Mouse (Mus musculus) myocyte (in vitro differentiated cells): ENCODE data around the gene Robo3. TPM values are rescaled to one million over a fixed set of nuclear protein-coding genes. Genes with fewer than 3 reads are reported as not detected.
A peak's percentile ranks its signal among the peaks of the same experiment; 100 is the strongest.

Source experiments
- H3K27me3 ChIP-seq: one replicate; pipeline ENCODE4 v1.6.1; 2011; ENCODE audit not compliant: control insufficient read depth, insufficient read depth, insufficient read length
- H3K36me3 ChIP-seq: one replicate; pipeline ENCODE4 v1.6.1; 2011; ENCODE audit not compliant: control insufficient read depth, insufficient read depth
- H3K4me2 ChIP-seq: one replicate; pipeline ENCODE4 v1.6.1; 2011; ENCODE audit warnings: low read depth, control low read depth
- H3K4me3 ChIP-seq: one replicate; pipeline ENCODE4 v1.5.1; 2011; ENCODE audit warnings: mild to moderate bottlenecking, control low read depth, moderate library complexity
- H3K79me2 ChIP-seq: one replicate; pipeline ENCODE4 v1.6.1; 2011; ENCODE audit not compliant: control insufficient read depth, insufficient read depth
- H3ac ChIP-seq: one replicate; pipeline ENCODE4 v1.6.1; 2011; ENCODE audit not compliant: control insufficient read depth, insufficient read length
- CEBPB ChIP-seq: IDR thresholded peaks from 2 replicates; pipeline ENCODE4 v1.6.1; 2011; ENCODE audit warnings: mild to moderate bottlenecking, moderate library complexity; ENCODE audit not compliant: poor library complexity, insufficient read depth, severe bottlenecking
- E2F4 ChIP-seq: IDR thresholded peaks from one replicate; pipeline ENCODE4 v1.6.1; 2011; ENCODE audit warnings: mild to moderate bottlenecking, control low read depth, moderate library complexity; ENCODE audit not compliant: insufficient read depth
- MAX ChIP-seq: IDR thresholded peaks from one replicate; pipeline ENCODE4 v1.6.1; 2011; ENCODE audit warnings: low read depth, mild to moderate bottlenecking, control low read depth
- MYOD1 ChIP-seq, 3 experiments: IDR thresholded peaks; one replicate each; pipeline ENCODE4 v1.6.1; 2011; ENCODE audit warnings: control low read depth in 2 of 3, low read depth in 2 of 3, mild to moderate bottlenecking in 2 of 3, moderate library complexity in 1 of 3; ENCODE audit not compliant: insufficient read length in 2 of 3, control insufficient read depth in 1 of 3
- MYOG ChIP-seq, 3 experiments: IDR thresholded peaks; one replicate each; pipeline ENCODE4 v1.6.1; 2011; ENCODE audit warnings: control low read depth in 2 of 3, low read depth in 2 of 3, mild to moderate bottlenecking in 2 of 3; ENCODE audit not compliant: insufficient read length in 2 of 3, control insufficient read depth in 1 of 3, insufficient read depth in 1 of 3
- POLR2A ChIP-seq: IDR thresholded peaks from one replicate; pipeline ENCODE4 v1.6.1; 2011; ENCODE audit warnings: low read depth, mild to moderate bottlenecking, control low read depth, moderate library complexity; ENCODE audit not compliant: insufficient read length
- POLR2AphosphoS2 ChIP-seq: IDR thresholded peaks from one replicate; pipeline ENCODE4 v1.6.1; 2011; ENCODE audit warnings: low read depth, control low read depth; ENCODE audit not compliant: insufficient read length
- REST ChIP-seq: IDR thresholded peaks from one replicate; pipeline ENCODE4 v1.6.1; 2011; ENCODE audit warnings: mild to moderate bottlenecking, control low read depth, moderate library complexity; ENCODE audit not compliant: insufficient read depth, insufficient read length
- SRF ChIP-seq: IDR thresholded peaks from one replicate; pipeline ENCODE4 v1.6.1; 2011; ENCODE audit warnings: low read depth; ENCODE audit not compliant: control insufficient read depth, insufficient read length
- TCF12 ChIP-seq: IDR thresholded peaks from one replicate; pipeline ENCODE4 v1.6.1; 2011; ENCODE audit warnings: mild to moderate bottlenecking, control low read depth; ENCODE audit not compliant: poor library complexity, insufficient read depth, severe bottlenecking
- TCF3 ChIP-seq: IDR thresholded peaks from one replicate; pipeline ENCODE4 v1.6.1; 2011; ENCODE audit warnings: low read depth, control low read depth; ENCODE audit not compliant: insufficient read length
- USF1 ChIP-seq: IDR thresholded peaks from one replicate; pipeline ENCODE4 v1.6.1; 2011; ENCODE audit warnings: low read depth, mild to moderate bottlenecking, control low read depth, moderate library complexity
- polyA plus RNA-seq: library from polyadenylated mRNA; unstranded; fragments of >200 nt; fragmentation: generic; extraction: Trizol; gene quantifications from one replicate; pipeline ENCODE4 v1.2.1, GENCODE M21; 2012; ENCODE audit warnings: missing spikeins

Robo3 gene
- polyA plus RNA-seq, 1 experiment, result 0.01 TPM

DNA sequence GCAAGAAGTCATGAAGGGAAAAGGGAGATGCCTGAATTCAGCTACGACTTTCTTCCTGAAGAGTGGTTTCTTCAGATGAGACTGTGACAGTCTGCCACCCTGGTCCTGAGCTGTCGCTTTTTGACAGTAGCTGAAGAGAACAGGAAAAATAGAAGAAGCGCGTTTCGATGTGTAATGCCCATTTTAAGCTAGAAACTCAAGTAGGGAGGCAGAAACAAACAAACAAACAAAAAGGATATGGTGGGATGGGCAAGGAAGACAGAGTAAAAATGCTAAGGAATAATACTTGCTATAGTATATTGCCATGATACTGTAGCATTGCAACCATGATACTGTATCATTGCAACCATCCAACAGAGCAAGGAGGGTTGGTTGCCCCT is 27.9 kb upstream of the Robo3 start:
- no peak overlapping the region for H3ac ChIP-seq
- peaks cover 55% of the 10 kb centered on the region for H3K27me3 ChIP-seq
- H3K79me2 ChIP-seq, result no peaks in the 10 kb centered on the region
- no peak overlapping the region for H3K4me3 ChIP-seq
- H3K4me2 ChIP-seq, result no peak overlapping the region
- H3K36me3 ChIP-seq, result no peaks in the 10 kb centered on the region
- TF ChIP-seq REST, result no peak
- TF ChIP-seq POLR2AphosphoS2, result no peak
- TF ChIP-seq MYOG (IDR thresholded peaks at IDR 0.05; ENCODE audit: control insufficient read depth in 1 of 3, insufficient read depth in 1 of 3, insufficient read length in 2 of 3, low read depth in 2 of 3), result no peak

DNA sequence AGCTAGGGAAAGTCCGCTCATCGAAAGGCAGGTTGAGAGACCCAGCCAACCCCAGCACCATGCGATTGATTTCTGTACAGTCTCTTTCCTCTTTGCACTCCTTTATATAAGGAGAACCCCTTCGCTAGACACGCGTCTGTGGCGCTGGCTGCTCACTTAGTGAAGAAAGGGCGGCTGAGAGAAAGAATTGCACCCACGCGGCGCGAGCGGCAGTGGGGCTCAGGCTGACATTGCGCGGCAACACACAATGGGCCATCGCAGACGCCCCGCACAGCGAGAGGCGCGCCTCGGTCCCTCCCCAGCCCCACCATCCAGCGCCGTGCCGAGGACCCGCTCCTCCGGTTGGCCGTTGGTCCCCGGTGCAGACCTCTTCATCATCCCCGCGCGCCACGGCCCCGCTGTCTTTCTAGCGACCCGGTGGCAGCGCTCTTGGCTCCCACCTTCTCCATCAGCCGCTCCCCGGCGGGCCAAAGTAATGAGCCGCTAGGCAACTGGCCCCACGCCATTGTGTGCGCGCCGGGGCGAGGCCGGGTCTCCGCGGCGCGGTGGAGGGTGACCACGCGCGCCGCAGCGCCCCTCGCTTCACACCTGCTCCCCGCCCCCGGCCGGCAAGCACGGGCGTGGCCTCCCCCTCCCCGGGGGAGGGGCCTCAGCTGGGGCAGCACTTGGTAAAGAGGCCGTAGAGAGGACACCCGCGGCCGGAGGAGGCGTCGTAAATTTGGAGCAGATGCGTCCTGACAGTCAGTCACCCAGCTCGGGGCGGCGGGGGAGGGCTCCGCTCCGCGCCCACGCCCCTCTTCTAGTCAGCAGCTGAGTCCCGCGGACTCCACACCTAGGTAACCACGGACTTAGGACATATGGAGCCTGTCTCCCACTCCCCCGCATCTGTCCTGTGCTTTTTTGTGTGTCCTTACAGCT is 27.3 kb upstream of the Robo3 start:
- no peaks in the 10 kb centered on the region for H3K36me3 ChIP-seq
- no peak overlapping the region for H3K4me3 ChIP-seq
- peaks cover 60% of the 10 kb centered on the region for H3K27me3 ChIP-seq
- peak in 1 of 3 experiments; percentile 31 for TF ChIP-seq MYOD1 (IDR thresholded peaks at IDR 0.05; ENCODE audit: control insufficient read depth in 1 of 3, insufficient read length in 2 of 3, low read depth in 2 of 3)
- TF ChIP-seq MYOG (IDR thresholded peaks at IDR 0.05; ENCODE audit: control insufficient read depth in 1 of 3, insufficient read depth in 1 of 3, insufficient read length in 2 of 3, low read depth in 2 of 3), result no peak
- H3K79me2 ChIP-seq, result no peaks in the 10 kb centered on the region
- no peak overlapping the region for H3K4me2 ChIP-seq
- no peak overlapping the region for H3ac ChIP-seq

DNA sequence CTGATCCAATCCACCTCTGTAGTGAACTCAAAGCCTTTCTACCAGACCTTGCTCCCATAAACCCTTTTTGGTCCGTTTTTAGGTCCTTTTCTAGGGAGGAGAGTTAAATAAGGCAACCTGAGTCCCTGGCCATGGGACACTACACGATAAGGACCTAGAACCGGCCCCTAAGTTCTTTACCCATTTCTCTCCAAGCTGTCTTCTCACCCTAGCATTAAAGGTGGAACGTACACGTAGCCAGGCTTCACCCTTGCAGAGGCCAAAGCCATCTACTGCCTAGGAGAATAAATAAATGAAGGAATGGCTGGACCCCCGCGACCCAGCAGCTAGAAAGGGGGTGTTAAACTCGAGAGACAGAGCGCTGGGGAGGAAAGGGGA is 26.6 kb upstream of the Robo3 start:
- peaks cover 66% of the 10 kb centered on the region for H3K27me3 ChIP-seq
- no peak for TF ChIP-seq USF1
- TF ChIP-seq POLR2AphosphoS2, result no peak
- no peak for TF ChIP-seq TCF12
- no peak for TF ChIP-seq SRF
- TF ChIP-seq MAX, result no peak
- TF ChIP-seq POLR2A, result no peak
- no peak for TF ChIP-seq MYOD1 (IDR thresholded peaks at IDR 0.05; ENCODE audit: control insufficient read depth in 1 of 3, insufficient read length in 2 of 3, low read depth in 2 of 3)
- no peak for TF ChIP-seq MYOG (IDR thresholded peaks at IDR 0.05; ENCODE audit: control insufficient read depth in 1 of 3, insufficient read depth in 1 of 3, insufficient read length in 2 of 3, low read depth in 2 of 3)
- no peak for TF ChIP-seq E2F4
- no peak for TF ChIP-seq CEBPB
- TF ChIP-seq REST, result no peak
- no peak for TF ChIP-seq TCF3
- no peaks in the 10 kb centered on the region for H3K36me3 ChIP-seq

DNA sequence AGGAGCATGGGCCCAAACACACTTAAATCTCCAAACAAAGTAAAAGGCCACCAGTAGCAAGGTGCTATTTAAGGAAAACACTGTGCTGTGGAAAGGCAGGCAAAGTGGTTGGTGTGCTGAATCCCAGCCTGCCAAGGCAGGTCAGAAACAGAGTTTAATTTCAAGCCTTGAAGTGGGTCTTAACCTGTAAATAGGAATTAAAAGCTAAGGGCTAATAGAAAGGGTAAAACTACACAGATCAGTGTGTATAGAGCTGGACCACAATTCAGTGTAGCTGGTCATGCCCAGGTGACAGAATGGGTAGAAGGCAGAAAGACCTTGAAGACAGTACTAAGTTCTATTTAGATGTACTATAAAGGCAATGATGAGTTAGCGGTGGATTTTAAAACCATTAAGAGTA is 24.1 kb upstream of the Robo3 start:
- no peaks in the 10 kb centered on the region for H3K36me3 ChIP-seq
- H3ac ChIP-seq, result no peak overlapping the region
- TF ChIP-seq REST, result no peak
- TF ChIP-seq MYOG (IDR thresholded peaks at IDR 0.05; ENCODE audit: control insufficient read depth in 1 of 3, insufficient read depth in 1 of 3, insufficient read length in 2 of 3, low read depth in 2 of 3), result no peak
- no peak for TF ChIP-seq MYOD1 (IDR thresholded peaks at IDR 0.05; ENCODE audit: control insufficient read depth in 1 of 3, insufficient read length in 2 of 3, low read depth in 2 of 3)
- TF ChIP-seq CEBPB, result no peak
- TF ChIP-seq SRF, result no peak
- TF ChIP-seq POLR2AphosphoS2, result no peak
- no peak for TF ChIP-seq USF1
- no peak for TF ChIP-seq MAX
- no peak for TF ChIP-seq POLR2A
- TF ChIP-seq E2F4, result no peak
- TF ChIP-seq TCF3, result no peak
- H3K27me3 ChIP-seq, result peaks cover 68% of the 10 kb centered on the region
- no peak overlapping the region for H3K4me3 ChIP-seq
- H3K79me2 ChIP-seq, result no peaks in the 10 kb centered on the region
- H3K4me2 ChIP-seq, result no peak overlapping the region

More for the DNA sequence above, 26.6 kb upstream of the Robo3 start:
- Histone ChIP-seq H3K79me2 (no peaks in the 10 kb centered on the region), H3K4me3 (no peak overlapping the region), H3K4me2 (no peak overlapping the region), H3ac (no peak overlapping the region)

DNA sequence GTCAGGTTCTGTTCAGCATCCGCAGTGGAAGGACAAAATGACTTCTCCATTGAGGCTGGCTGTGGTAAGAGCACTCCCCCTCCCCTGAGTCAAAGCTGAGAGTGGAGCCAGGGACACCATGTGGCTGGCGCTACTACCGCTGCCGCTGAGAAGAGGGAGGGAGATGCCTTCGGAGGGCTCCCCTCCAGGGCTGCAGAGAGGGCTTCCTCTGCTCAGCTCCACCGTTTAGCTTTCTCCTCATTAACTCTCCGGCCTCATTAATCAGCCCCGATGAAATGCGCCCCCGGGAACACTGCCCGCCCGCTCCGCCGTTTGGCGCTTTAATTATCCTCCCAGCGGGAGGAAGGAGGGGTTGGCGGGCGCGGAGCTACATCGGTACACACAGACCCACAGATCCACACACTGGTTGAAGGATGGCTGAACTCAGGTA is 23.4 kb upstream of the Robo3 start:
- Histone ChIP-seq H3K79me2 (no peaks in the 10 kb centered on the region), H3K4me2 (no peak overlapping the region), H3K4me3 (no peak overlapping the region), H3K27me3 (peaks cover 61% of the 10 kb centered on the region), H3ac (no peak overlapping the region), H3K36me3 (no peaks in the 10 kb centered on the region)
- TF ChIP-seq SRF, result no peak
- TF ChIP-seq TCF12, result no peak
- TF ChIP-seq MYOD1 (IDR thresholded peaks at IDR 0.05; ENCODE audit: control insufficient read depth in 1 of 3, insufficient read length in 2 of 3, low read depth in 2 of 3), result no peak
- TF ChIP-seq USF1, result no peak
- TF ChIP-seq CEBPB, result no peak
- TF ChIP-seq MAX, result no peak
